Mouse (Mus musculus): Measurements from ENCODE around the gene Pkn1.

DNA sequence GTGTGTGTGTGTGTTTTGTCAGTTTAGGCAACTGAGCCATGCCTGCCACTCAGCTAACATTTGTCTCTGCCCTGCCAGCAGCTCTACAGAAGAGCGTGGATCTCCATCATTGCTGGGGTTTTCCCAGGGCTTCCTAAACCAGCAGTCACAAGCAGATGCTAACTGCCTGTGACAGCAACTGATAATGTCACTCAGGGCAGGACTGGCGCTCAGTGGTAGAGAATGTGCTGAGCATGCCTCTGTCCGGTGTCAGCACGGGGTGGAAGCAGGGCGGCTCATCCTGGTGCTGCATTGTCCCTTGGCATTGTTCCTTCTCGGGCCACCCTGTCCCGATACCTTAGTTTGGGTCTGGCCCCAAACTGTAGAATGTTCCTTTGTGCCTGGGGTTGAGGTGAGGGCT, 75.4 kb downstream of the Pkn1 start:
- TF ChIP-seq CHD2 (IDR thresholded peaks at IDR 0.05; ENCODE audit: low read depth, low read length): no peak
- no peak for TF ChIP-seq ZC3H11A (IDR thresholded peaks at IDR 0.05; ENCODE audit: borderline replicate concordance, low read depth, low read length)
- TF ChIP-seq ZNF384 (IDR thresholded peaks at IDR 0.05; ENCODE audit: low read depth, low read length): no peak
- TF ChIP-seq MAFK (IDR thresholded peaks at IDR 0.05; ENCODE audit: insufficient read depth, low read depth, low read length): no peak
- no peak for TF ChIP-seq HCFC1 (IDR thresholded peaks at IDR 0.05; ENCODE audit: borderline replicate concordance, insufficient read depth, low read length)

All from ES-E14 (cell line).